Mouse (Mus musculus): ENCODE measurements around the gene St6galnac5. TPM values are rescaled to one million over a fixed set of nuclear protein-coding genes. Genes with fewer than 3 reads are reported as not detected.
"Not testable (repeated sequence)": the region's sequence is repeated elsewhere in the genome, so short reads cannot be mapped to it uniquely, and the experiment has no call there.

Gene St6galnac5
- total RNA-seq, 2 experiments from 2014 or later, result 0.83 TPM; not detected in 1

DNA sequence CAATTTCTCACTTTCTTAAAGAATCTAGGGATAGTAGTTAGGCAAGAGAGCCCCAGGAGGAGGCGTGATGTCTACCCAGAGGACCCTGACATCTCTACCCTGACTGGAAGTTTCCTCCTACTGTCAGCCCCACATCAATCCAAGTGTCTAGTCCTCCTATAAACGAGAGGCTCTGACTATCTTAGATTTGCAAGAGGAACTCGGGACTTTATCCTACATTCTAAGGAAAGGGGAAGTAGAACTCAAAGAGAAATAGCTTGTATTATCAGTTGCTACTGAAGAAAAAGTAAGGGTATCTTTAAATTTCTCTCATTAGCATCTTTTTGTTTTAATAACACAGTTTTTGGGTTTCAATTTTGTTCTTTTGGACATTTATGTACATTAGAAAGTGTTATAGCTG is 161.6 kb downstream of the St6galnac5 start:
- no peak for ATAC-seq (replicated peaks; ENCODE audit: low FRiP score, poor library complexity, severe bottlenecking)

DNA sequence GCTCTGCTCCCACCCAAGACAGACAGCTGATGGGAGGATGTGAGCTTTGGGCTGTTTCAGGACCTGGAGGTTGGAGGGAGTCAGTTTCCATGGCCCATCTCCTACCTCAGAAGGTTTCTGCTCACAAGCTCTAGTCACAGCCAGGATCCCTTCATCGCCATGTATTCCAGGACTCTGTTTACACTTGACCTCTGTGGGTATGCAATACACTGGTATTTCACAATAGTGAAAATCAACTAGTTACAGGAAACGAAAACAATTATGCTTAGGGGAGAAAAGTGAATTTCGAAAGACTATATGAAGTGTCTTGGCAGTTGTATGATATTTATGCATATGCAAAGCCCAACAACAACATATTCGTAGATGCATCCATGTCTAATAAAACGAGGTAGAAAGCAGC is 166.9 kb downstream of the St6galnac5 start:
- no peak for ATAC-seq (replicated peaks; ENCODE audit: low FRiP score, poor library complexity, severe bottlenecking)

DNA sequence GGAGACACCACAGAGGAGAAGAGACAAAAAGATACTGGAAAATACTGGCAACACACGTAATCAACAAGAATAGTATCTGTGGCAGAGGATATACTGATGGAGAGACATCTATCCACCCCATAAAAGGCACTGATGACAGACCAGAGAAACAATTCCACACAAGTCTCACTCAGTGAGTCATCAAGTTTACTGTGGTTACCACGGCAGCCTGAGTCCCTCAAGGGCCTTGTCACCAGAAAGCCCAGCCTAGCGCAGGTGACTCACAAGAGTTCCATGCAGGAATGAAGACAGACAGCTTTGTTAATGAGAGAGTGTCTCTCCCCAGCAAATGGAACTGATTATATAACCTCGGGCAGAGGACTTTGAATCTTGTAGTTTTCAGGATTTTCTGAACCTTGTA is 168.1 kb downstream of the St6galnac5 start:
- ATAC-seq (replicated peaks; ENCODE audit: low FRiP score, poor library complexity, severe bottlenecking), result no peak

DNA sequence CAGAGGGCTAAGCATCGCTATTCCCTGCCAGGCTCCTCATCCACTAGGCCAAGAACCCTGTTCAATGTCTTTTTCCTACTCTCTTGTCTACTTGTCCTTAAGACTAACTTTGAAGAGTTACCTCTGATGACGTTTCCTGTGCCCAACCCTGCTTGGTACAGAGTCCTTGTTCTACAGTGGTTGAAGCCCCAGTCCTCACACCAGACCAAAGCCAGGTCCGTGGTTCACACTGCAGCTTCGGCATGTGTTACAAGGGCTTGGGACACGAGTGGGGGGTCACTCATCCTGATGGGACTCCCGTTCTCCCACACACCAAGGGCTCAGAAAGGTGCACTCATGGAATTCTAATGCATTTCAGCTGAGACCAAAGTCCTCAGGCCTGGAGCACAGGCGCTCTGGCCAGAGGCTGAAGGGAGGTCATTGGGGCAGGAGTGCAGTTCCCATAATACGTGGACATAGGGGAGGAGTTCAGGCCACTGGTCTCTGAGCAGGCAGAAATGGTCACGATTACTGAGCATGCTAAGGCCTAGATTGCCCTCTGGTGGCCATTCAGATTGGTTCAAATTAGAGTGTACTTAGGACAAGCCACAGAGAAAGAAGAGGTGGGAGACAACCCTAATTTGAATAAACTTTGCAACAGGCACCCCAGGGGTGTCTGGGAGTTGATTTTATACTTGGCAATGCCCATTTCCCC is 182.2 kb downstream of the St6galnac5 start:
- no peak; the same call in 1 of the 2 replicates for ATAC-seq (replicated peaks; ENCODE audit: low FRiP score, poor library complexity, severe bottlenecking)

DNA sequence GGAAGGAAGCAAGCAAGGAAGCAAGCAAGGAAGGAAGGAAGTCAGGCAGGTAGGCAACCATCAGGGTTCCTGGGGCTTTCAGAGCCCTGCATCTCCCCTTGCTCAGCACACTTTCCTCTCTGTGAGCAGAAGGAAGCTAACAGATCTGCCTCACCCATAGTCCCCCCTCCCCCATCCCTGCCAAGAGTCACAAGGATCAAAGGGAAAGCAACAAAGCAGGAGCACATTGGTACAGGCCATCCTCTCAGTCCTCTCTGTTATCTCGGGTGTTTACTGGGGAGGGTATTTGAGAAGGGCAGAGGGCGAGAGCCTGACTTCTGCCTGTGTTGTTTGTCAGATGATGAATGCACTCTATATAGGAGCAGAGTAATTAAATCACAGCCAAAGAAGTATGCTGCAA is 184.7 kb downstream of the St6galnac5 start:
- ATAC-seq (replicated peaks; ENCODE audit: low FRiP score, poor library complexity, severe bottlenecking), result no peak

DNA sequence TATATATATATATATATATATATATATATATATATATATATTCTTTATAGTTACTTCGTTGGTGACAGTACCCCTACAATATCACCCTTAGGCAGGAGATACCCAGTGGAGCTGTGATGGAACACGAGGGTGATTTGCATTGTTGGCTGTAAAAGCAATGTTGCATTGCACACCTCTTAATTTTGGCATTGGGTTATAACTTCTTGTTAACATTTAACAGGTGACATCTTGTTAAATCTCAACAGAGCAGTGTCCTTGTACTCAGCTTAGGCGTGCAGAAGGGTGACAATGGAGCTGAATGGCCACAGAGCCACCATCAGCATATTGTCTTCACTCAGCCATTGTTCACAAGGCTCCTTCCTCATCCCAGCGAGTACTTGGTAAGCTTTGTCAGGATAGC is 185.8 kb downstream of the St6galnac5 start:
- no peak for ATAC-seq (replicated peaks; ENCODE audit: low FRiP score, poor library complexity, severe bottlenecking)

DNA sequence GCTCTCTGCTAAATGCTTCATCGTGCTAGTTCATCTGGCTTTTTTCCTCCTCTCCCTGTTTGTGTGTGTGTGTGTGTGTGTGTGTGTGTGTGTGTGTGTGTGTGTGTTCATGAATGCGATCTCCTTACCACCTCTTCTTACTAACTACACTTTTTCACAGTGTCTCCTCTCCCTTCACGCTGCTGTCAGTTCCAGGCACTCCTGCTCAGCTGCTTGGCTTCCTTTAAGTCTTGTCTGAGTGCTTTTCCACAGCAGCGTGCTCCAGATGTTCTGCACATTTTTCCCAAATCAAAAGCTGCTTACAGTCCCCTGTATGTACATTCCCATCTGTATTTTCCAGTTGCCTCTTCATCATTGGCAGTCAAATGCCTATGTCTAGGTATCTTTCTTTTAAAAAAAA is 189.0 kb downstream of the St6galnac5 start:
- no peak for ATAC-seq (replicated peaks; ENCODE audit: low FRiP score, poor library complexity, severe bottlenecking)

DNA sequence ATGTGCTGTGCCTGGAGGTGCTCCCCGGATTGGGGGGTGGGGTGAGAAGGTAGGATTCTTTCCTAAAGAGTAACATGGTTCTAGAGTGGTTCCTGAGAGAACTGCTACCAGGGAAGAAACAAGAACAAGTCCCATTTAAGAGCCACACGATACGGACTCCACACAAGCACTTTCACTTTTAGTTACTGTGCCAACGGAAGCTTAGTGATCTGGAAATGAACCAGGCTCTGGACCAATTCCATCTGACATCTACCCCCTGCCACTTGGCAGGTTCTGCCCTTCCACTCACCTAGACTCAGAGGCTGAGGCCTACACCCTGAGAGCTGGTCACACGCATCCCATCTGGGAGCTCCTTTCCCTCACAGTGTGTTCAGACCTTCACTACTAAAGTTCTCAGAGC is 189.4 kb downstream of the St6galnac5 start:
- no peak for ATAC-seq (replicated peaks; ENCODE audit: low FRiP score, poor library complexity, severe bottlenecking)

DNA sequence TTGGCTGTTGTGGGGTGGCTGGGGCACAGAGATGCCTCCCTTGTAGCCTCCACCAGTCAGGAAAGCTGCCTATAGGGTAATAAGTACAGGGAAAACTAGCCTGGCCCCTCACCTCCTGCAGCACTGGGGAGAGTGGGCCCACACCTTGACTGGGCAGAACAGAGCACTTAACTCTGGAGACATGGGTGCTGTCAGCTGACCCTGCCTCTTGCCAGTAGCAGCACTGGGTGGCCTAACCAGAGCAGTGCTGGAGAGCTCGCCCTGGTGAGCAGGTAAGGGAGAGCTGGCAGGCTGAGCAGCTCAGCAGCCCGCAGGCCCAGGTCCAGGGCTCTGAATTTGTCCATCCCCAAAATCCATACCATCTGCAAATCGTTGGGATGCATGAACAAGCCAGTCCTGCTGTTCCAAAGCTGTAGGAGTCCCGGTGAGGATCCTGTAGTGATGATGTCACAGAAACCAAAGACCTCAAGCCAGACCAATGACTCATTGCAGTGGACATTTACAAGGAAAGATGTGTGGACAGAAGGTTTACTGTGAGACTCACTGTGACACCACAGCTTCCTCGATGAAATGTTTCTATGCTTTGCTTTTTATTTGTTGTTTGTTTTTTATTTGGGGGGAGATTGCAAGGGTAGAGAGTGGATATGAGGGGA is 193.6 kb downstream of the St6galnac5 start:
- ATAC-seq (replicated peaks; ENCODE audit: low FRiP score, poor library complexity, severe bottlenecking), result not testable (repeated sequence)

DNA sequence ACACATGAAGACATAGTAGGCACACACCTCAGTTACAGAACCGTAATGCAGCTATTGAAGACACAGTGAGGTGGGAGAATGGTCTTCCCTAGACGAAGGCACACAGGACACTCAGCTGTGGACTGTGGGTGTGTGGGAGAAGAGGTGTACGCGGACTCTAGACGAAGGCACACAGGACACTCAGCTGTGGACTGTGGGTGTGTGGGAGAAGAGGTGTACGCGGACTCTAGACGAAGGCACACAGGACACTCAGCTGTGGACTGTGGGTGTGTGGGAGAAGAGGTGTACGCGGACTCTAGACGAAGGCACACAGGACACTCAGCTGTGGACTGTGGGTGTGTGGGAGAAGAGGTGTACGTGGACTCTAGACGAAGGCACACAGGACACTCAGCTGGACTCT is 197.7 kb downstream of the St6galnac5 start:
- not testable (repeated sequence) for ATAC-seq (replicated peaks; ENCODE audit: low FRiP score, poor library complexity, severe bottlenecking)

DNA sequence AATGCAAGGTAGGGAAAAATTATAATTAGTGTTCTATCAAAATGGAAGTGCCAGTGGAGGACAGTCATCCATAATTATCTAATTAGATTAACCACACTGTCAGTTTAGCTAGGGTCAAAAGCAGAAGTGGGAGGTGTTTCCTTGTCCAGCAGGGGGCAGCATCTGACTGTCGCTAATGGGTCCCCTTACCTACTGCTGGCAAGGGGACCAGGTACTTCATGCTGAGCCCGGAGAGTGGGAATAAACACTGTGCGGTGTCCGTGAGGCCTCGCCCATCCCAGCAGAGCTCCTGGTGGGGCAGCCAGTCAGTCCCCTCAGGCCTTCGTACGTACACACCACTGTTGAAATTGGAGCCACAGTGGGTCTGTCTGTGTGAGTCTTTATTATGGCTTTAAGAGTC is 198.3 kb downstream of the St6galnac5 start:
- no peak; the same call in 1 of the 2 replicates for ATAC-seq (replicated peaks; ENCODE audit: low FRiP score, poor library complexity, severe bottlenecking)

DNA sequence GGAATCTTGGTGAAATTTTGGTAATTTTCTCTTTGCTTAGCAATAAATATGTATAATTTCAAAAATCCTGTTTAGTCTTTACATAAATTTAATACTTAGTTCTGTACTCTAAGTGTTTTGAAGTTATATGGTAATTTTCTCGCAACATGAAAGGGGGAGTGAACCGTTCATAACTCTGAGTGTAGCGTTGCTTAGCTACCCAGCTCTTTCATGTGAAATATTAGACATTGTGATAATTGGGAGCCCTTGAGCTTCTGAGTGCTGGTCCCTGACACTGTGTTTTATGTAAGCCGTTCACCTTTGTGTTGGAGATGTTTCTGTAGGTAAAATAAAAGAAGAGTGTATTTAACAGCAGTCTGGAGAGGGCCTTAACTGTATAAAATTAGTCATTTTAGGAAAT is 202.2 kb downstream of the St6galnac5 start:
- ATAC-seq (replicated peaks; ENCODE audit: low FRiP score, poor library complexity, severe bottlenecking), result no peak

DNA sequence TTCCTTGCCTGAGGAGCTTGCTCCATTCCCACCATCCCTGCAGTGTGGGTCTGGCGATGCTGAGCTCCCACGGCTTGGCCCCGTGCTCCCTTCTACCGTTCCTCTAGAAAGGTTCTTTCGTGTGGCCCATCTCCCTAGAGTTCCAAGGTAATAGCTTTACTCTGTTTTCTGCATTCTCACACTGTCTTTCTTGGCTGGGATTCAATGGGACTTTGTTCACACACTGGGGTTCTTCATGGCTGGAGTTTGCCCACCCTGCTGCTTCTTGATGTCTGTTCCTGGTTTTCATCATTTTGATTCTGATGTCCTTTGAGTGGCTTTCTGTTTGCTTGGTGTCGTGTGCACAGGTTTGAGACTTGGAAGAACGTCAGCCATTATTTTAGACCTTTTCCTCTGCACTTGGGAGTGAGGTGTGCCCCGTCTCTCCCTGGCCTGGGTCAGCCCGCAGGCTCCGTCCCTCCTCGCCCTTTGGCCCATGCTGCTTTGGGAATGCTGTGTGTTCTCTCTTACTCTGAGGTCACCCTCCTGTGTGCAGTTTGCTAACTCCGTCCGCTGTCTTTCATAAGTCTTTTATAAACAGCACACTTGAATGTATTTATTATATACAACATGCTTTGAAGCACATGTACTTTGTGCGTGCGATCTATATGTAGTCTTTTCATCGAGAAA is 205.0 kb downstream of the St6galnac5 start:
- ATAC-seq (replicated peaks; ENCODE audit: low FRiP score, poor library complexity, severe bottlenecking), result no peak

DNA sequence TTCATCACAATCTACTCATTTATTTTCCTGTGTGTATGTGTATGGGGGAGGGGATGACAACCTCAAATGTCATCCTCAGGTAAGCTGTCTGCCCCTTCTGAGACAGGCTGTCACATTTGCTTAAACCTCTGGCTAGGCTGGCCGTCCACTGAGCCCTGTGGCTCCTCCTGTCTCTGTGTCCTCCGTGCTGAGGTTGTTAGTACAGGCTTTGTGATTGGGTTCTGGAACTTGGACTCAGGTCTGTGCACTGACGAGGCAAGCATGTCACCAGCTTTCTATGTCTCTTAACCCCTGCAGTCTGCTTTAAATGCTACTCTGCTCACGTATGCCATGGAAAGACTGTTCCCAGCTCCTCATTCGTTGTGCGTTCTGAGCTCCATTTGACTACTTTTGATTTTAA is 205.7 kb downstream of the St6galnac5 start:
- ATAC-seq (replicated peaks; ENCODE audit: low FRiP score, poor library complexity, severe bottlenecking), result no peak

DNA sequence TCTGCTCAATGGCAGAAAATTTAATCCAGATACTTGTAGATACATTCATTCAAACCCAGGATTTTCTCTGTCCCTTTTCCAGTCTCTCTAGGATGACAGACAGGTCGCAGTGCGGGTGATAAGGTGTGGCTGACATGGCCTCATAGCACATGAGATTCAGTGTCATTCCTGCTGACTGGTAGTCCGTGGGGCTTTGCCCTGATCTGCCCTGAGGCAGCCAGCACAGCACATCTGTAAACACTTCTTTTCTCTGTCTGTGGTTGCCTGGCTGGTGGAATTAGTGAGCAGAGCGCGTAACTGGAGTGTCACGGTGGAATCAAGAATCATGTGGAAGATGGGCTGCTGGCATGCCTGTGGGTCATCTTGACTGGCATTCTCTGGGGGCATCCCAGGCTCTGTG is 212.0 kb downstream of the St6galnac5 start:
- no peak for ATAC-seq (replicated peaks; ENCODE audit: low FRiP score, poor library complexity, severe bottlenecking)

DNA sequence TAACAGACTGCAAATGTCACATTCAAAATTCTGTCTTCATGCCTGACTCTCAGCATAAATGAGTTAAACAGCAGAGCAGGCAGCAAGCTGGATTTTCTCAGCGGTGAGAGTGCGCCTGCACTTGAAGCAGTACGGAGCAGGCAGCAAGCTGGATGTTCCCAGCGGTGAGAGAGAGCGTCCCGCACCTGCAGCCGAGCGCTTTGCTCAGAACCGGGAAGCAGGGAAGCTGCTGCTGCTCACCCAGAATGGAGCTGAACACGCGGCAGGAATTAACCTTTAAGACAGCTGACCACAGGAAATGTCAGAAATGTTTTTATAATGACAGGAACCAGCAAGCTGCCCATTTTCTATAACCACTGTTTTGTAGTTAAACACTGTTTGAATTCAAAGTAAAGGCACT is 214.6 kb downstream of the St6galnac5 start:
- ATAC-seq (replicated peaks; ENCODE audit: low FRiP score, poor library complexity, severe bottlenecking), result no peak

All from erythroid progenitor cell, adult 5-6 weeks (primary cell).